Comparison of ENCODE assay signal across 36 mouse cellular contexts in the genomic region with DNA sequence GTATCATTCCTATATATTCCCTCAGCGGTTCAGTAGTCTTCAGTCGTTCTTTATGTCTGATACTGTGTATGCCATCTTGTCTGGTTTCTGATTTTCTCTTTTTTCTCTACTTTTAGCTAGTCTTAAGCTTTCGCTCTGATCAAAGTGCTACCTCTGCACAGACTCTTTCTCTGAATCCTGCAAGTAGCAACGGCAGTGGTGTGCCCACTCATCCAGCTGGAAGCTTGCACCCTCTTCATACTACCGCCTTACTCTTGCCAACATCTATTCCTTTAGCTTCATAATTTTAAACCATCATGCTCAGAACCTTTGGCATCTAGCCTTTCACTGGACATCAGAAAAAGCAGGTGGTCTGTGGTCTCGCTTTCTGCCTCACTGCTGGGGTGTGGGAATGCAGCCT. TPM values are rescaled to one million over a fixed set of nuclear protein-coding genes. Genes with fewer than 3 reads are reported as not detected.
"Had no signal": no experiment of that assay in that cellular context is flagged by ENCODE, and none has a peak within 500 bp of the region (broad histone marks: within the 10 kb centered on the region; RNA-seq: fewer than 3 reads in every experiment).

No protein-coding gene starts in this region.

- H3K27ac ChIP-seq: heart, embryonic 10.5 days; hindbrain, embryonic 10.5 days; hindbrain, embryonic 12.5 days; hindbrain, embryonic 14.5 days; intestine, embryonic 15.5 days; layer of hippocampus, adult 2 months; limb, embryonic 10.5 days; limb, embryonic 12.5 days had no signal

- H3K36me3 ChIP-seq: heart, embryonic 10.5 days; heart, embryonic 12.5 days; hindbrain, embryonic 10.5 days; hindbrain, embryonic 12.5 days; intestine, embryonic 15.5 days; limb, embryonic 10.5 days; limb, embryonic 12.5 days had no signal

- H3K4me3 ChIP-seq: heart, embryonic 10.5 days; heart, embryonic 12.5 days; hindbrain, embryonic 10.5 days; hindbrain, embryonic 12.5 days; intestine, embryonic 15.5 days; layer of hippocampus, adult 2 months; limb, embryonic 10.5 days; limb, embryonic 12.5 days had no signal

- H3K4me1 ChIP-seq: heart, embryonic 10.5 days; heart, embryonic 12.5 days; hindbrain, embryonic 10.5 days; hindbrain, embryonic 12.5 days; intestine, embryonic 15.5 days; limb, embryonic 10.5 days; limb, embryonic 12.5 days had no signal

- DNase-seq: forebrain, postnatal 0 days; gastrocnemius, postnatal 25 days; heart, adult 18-20 months; heart, postnatal 10 days; heart, postnatal 4 days; kidney, adult 18-20 months; kidney, adult 8-10 months; kidney, postnatal 10 days; kidney, postnatal 25 days; kidney, postnatal 4 days; liver had no signal

- H3K27me3 ChIP-seq: heart, embryonic 12.5 days; hindbrain, embryonic 12.5 days; intestine, embryonic 15.5 days; limb, embryonic 12.5 days had no signal

RNA-seq across cellular contexts. Expression of a gene that starts 28.0 kb away (rescaled TPM):
- total RNA-seq: forebrain, postnatal 0 days; gastrocnemius, adult 18-20 months; gastrocnemius, adult 8-10 months; gastrocnemius, postnatal 25 days; gastrocnemius, postnatal 4 days; heart, adult 18-20 months; heart, adult 8-10 months; heart, postnatal 10 days; heart, postnatal 25 days; heart, postnatal 4 days; layer of hippocampus, adult 2 months; layer of hippocampus, postnatal 10 days; layer of hippocampus, postnatal 25 days; left cerebral cortex, adult 8-10 months; left cerebral cortex, postnatal 14 days; left cerebral cortex, postnatal 36 days had no signal
- polyA plus RNA-seq: forebrain, postnatal 0 days; heart, embryonic 10.5 days; heart, embryonic 12.5 days; heart, embryonic 14.5 days; heart, embryonic 16.5 days; hindbrain, embryonic 10.5 days; hindbrain, embryonic 12.5 days; hindbrain, embryonic 14.5 days; hindbrain, embryonic 16.5 days; kidney, embryonic 14.5 days; kidney, embryonic 16.5 days; limb, embryonic 10.5 days; limb, embryonic 12.5 days; liver, embryonic 11.5 days had no signal
